Mouse (Mus musculus) lung, postnatal 25 days (tissue): ENCODE measurements at regions not wholly inside any gene's neighbourhood (a gene's known extent, or its start where the extent isn't known, plus 50 kb on each side); places are given as distances from the start of the nearest gene placed in this dataset.

Source experiments
- DNase-seq: peaks from one replicate; pipeline ENCODE4 v3.0.0; 2022; ENCODE audit warnings: low spot score

DNA sequence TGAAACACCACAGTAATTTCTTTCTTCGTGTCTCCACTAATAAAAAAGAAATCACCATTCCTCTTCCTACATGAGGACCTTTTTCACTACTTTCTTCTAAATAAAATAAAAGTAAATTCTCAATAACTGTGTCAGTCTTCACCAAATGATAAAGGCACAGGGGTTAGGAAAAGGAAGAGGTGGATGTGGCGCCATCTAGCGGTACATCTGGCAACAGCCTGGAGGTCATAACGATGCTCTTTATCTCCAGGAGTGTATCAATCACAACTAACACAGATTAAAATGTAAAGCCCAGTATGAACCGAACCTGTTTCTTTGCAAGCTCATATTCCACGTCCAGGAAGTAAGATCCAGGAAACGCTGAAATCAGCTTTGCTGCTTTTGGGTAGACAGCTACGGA is 793.0 kb downstream of the Gm7489 start:
- DNase-seq, result peak; percentile 21
